Mouse (Mus musculus) heart, postnatal 0 days (tissue): ENCODE data around the gene Insl3.

ENCODE experiments used
- CTCF ChIP-seq: IDR thresholded peaks from 2 replicates; pipeline ENCODE4 v1.5.1; 2016; ENCODE audit warnings: antibody characterized with exemption, control low read depth, low read depth
- EP300 ChIP-seq: IDR thresholded peaks from 2 replicates; pipeline ENCODE4 v1.6.1; 2016; ENCODE audit warnings: antibody characterized with exemption, low read depth

DNA sequence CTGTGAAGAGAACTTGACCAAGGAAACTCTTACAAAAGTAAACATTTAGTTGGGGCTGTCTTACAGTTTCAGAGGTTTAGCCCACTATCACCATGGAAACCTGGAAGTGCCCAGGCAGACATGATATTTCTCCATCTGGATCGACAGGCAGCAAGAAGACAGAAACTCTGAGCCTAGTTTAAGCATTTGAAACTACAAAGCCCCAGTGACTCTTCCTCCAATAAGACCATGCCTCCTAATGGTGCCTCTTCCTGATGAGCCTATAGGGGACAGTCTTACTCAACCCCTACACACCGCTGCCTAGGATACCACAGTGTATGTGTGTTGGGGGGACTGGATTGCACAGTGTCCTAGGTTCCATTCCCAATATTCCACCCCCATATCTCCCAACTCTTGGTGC lies 14.9 kb upstream of the Insl3 start:
- TF ChIP-seq CTCF (no peak), EP300 (no peak)
